Mouse (Mus musculus) forebrain, postnatal 0 days (tissue): ENCODE measurements around the gene Cacna1d. TPM values are rescaled to one million over a fixed set of nuclear protein-coding genes. Genes with fewer than 3 reads are reported as not detected.

ENCODE experiments used
- ATAC-seq: fragments of 200-750 bp; cut with Nextera tagmentation; 2 replicates; pipeline ENCODE4 v1.8.0; 2017; ENCODE audit warnings: mild to moderate bottlenecking, moderate library complexity
- DNase-seq: peaks from one replicate; pipeline ENCODE4 v3.0.0-alpha.2; 2015
- H3K27ac ChIP-seq: fragments of 300-500 bp; sonication (generic); 2 replicates; pipeline ENCODE4 v1.5.1; 2014; ENCODE audit warnings: low read depth, mild to moderate bottlenecking, antibody characterized with exemption, low read length, moderate library complexity, mixed read lengths
- H3K27me3 ChIP-seq: fragments of 300-500 bp; sonication (generic); 2 replicates; pipeline ENCODE4 v1.6.1; 2014; ENCODE audit warnings: mild to moderate bottlenecking, low read length, mixed read lengths; ENCODE audit not compliant: insufficient read depth
- H3K36me3 ChIP-seq: fragments of 300-500 bp; sonication (generic); 2 replicates; pipeline ENCODE4 v1.6.1; 2014; ENCODE audit warnings: mild to moderate bottlenecking, moderate library complexity; ENCODE audit not compliant: insufficient read depth
- H3K4me1 ChIP-seq: fragments of 300-500 bp; sonication (generic); 2 replicates; pipeline ENCODE4 v1.6.1; 2014; ENCODE audit warnings: antibody characterized with exemption; ENCODE audit not compliant: insufficient read depth
- H3K4me2 ChIP-seq: fragments of 300-500 bp; sonication (generic); 2 replicates; pipeline ENCODE4 v1.6.1; 2014; ENCODE audit warnings: low read depth, mild to moderate bottlenecking, moderate library complexity
- H3K4me3 ChIP-seq: fragments of 300-500 bp; sonication (generic); 2 replicates; pipeline ENCODE4 v1.5.1; 2014; ENCODE audit warnings: low read depth, low read length, mixed read lengths
- H3K9ac ChIP-seq: fragments of 300-500 bp; sonication (generic); 2 replicates; pipeline ENCODE4 v1.6.1; 2014; ENCODE audit warnings: mild to moderate bottlenecking
- H3K9me3 ChIP-seq: fragments of 300-500 bp; sonication (generic); 2 replicates; pipeline ENCODE4 v1.6.1; 2016; ENCODE audit warnings: low read length
- CTCF ChIP-seq: sonication (generic); IDR thresholded peaks from 2 replicates; pipeline ENCODE4 v1.5.1; 2016; ENCODE audit warnings: antibody characterized with exemption, control low read depth, low read depth
- WGBS: fragments of 180-500 bp; shearing (Covaris S2); extraction: QIAGEN DNeasy Blood & Tissue Kit; methylation state at CpG from one replicate; pipeline ENCODE4 v1.1.7; 2014; 5-methylcytosine and 5-hydroxymethylcytosine counted together
- polyA plus RNA-seq: library from polyadenylated mRNA; unstranded; fragments of >200 nt; fragmentation: Nextera tagmentation; extraction: Ambion mirVana; gene quantifications from 2 replicates; pipeline ENCODE4 v1.2.1, GENCODE M21; 2015
- total RNA-seq: library from RNA; depleted of rRNA; stranded (reverse); fragments of >200 nt; gene quantifications from 2 replicates; pipeline ENCODE4 v1.2.3, GENCODE M21; 2014; rRNA removed

Cacna1d gene
- total and polyA plus RNA-seq, 2 experiments from 2014 or later = 7.2 to 31.3 TPM

- Histone ChIP-seq H3K27me3 (no peaks in the 10 kb centered on the region), H3K27ac (no peak overlapping the region), H3K9ac (no peak overlapping the region), H3K36me3 (peaks cover 48% of the 10 kb centered on the region), H3K4me2 (no peak overlapping the region), H3K4me1 (no peaks in the 10 kb centered on the region; the same call in 1 of the 2 replicates), H3K4me3 (no peak overlapping the region), H3K9me3 (no peaks in the 10 kb centered on the region)
- TF ChIP-seq CTCF = no peak
- no peak for DNase-seq
- ATAC-seq = no peak
Measured at GRCm38 (mm10) chr14:29997345-29997744, 493.9 kb downstream of the Cacna1d start.

- Histone ChIP-seq H3K4me2 (no peak overlapping the region), H3K9ac (no peak overlapping the region), H3K27ac (no peak overlapping the region), H3K9me3 (no peaks in the 10 kb centered on the region), H3K27me3 (no peaks in the 10 kb centered on the region), H3K4me3 (no peak overlapping the region), H3K4me1 (no peaks in the 10 kb centered on the region; the same call in 1 of the 2 replicates), H3K36me3 (peaks cover 59% of the 10 kb centered on the region)
- no peak for TF ChIP-seq CTCF
- 92% methylated on average over 11 of the region's 11 CpGs for WGBS
- ATAC-seq (no peak), DNase-seq (no peak)
Measured at GRCm38 (mm10) chr14:29996000-29996751, 495.1 kb downstream of the Cacna1d start.

- TF ChIP-seq CTCF = no peak
- H3K27me3 ChIP-seq = no peaks in the 10 kb centered on the region
- DNase-seq = no peak
- ATAC-seq = no peak
- H3K27ac ChIP-seq = no peak overlapping the region
- H3K4me2 ChIP-seq = no peak overlapping the region
- peaks cover 71% of the 10 kb centered on the region for H3K36me3 ChIP-seq
- H3K4me1 ChIP-seq = no peaks in the 10 kb centered on the region; the same call in 1 of the 2 replicates
- no peaks in the 10 kb centered on the region for H3K9me3 ChIP-seq
- no peak overlapping the region for H3K9ac ChIP-seq
- H3K4me3 ChIP-seq = no peak overlapping the region
- 93% methylated on average over 4 of the region's 4 CpGs for WGBS
Measured at GRCm38 (mm10) chr14:29994976-29995375, 496.3 kb downstream of the Cacna1d start.

Other genes starting within 250 kb of the Cacna1d start
- 14.8 and 20.9 TPM in 2 replicates for gene Dcp1a, start 11.9 kb downstream of the Cacna1d start, total RNA-seq
- gene Dcp1a, start 11.9 kb downstream of the Cacna1d start, polyA plus RNA-seq = 6.9 and 8.8 TPM in 2 replicates
- gene Tkt, start 56.9 kb upstream of the Cacna1d start, total RNA-seq = 374 and 390 TPM in 2 replicates
- 278 and 281 TPM in 2 replicates for gene Tkt, start 56.9 kb upstream of the Cacna1d start, polyA plus RNA-seq
- gene Prkcd, start 134.8 kb upstream of the Cacna1d start, total RNA-seq = 25.0 and 29.6 TPM in 2 replicates
- 19.3 and 19.8 TPM in 2 replicates for gene Prkcd, start 134.8 kb upstream of the Cacna1d start, polyA plus RNA-seq
- 10.5 and 18.4 TPM in 2 replicates for gene Rft1, start 162.9 kb upstream of the Cacna1d start, total RNA-seq
- 6.0 and 9.6 TPM in 2 replicates for gene Rft1, start 162.9 kb upstream of the Cacna1d start, polyA plus RNA-seq
- gene Sfmbt1, start 223.4 kb upstream of the Cacna1d start, total RNA-seq = 8.1 and 15.5 TPM in 2 replicates
- gene Sfmbt1, start 223.4 kb upstream of the Cacna1d start, polyA plus RNA-seq = 9.0 and 13.3 TPM in 2 replicates